Mouse (Mus musculus) lung, adult 2 months (tissue): ENCODE measurements around the gene Nol6. TPM values are rescaled to one million over a fixed set of nuclear protein-coding genes. Genes with fewer than 3 reads are reported as not detected.

Source experiments
- DNase-seq: peaks from one replicate; pipeline ENCODE4 v3.0.0; 2022
- H3K4me1 ChIP-seq: fragments of 200-500 bp; 2 replicates; pipeline ENCODE4 v1.6.1; 2011; ENCODE audit warnings: low read length; ENCODE audit not compliant: control insufficient read depth, insufficient read depth
- H3K4me3 ChIP-seq: fragments of 200-500 bp; replicated peaks from 2 replicates; pipeline ENCODE3; 2011; ENCODE audit warnings: low read depth, mild to moderate bottlenecking, control low read depth, low read length; ENCODE audit errors: extremely low read depth
- CTCF ChIP-seq: fragments of 200-500 bp; IDR thresholded peaks from 2 replicates; pipeline ENCODE4 v1.5.1; 2011; ENCODE audit warnings: mild to moderate bottlenecking, low read length, control low read depth; ENCODE audit not compliant: insufficient read depth
- POLR2A ChIP-seq: fragments of 200-500 bp; IDR thresholded peaks from 2 replicates; pipeline ENCODE4 v1.6.1; 2011; ENCODE audit warnings: low read depth, mild to moderate bottlenecking, control low read depth, low read length, borderline replicate concordance; ENCODE audit errors: extremely low read depth
- WGBS: fragments of 180-500 bp; shearing (Covaris S2); methylation state at CpG from one replicate; pipeline ENCODE4 v1.1.7; 2018; 5-methylcytosine and 5-hydroxymethylcytosine counted together
- polyA plus RNA-seq: library from polyadenylated mRNA; depleted of rRNA; stranded (reverse); fragments of >200 nt; gene quantifications from 2 replicates; pipeline ENCODE4 v1.2.3, GENCODE M21; 2012

The Nol6 gene
- polyA plus RNA-seq, 1 experiment = 32.1 TPM

DNA sequence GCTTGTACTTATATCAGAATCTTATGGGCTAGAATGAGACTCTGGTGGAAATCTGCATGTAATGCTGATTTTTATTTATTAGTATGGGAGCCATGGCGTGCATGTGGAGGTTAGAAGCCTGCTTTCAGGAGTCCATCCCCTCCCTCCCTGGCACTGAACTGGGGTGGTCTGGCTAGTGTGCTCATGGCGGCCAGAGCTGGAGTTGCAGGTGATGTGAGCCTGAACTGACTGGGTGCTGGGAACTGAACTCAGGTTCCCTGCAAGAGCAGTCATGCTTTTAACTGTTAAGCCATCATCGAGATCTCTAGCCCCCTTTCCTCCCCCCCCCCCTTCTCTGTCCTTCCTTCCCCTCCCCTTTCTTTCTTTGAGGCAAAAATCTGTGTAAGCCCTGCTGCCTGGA lies 25.6 kb upstream of the Nol6 start:
- no peak for DNase-seq
- Histone ChIP-seq H3K4me3 (no peak overlapping the region), H3K4me1 (no peaks in the 10 kb centered on the region)
- WGBS = 66% methylated on average over 3 of the region's 3 CpGs
- no peak for TF ChIP-seq CTCF

GRCm38 (mm10) chr4:41142601-41143000 lies 18.3 kb upstream of the Nol6 start:
- no peak overlapping the region for H3K4me3 ChIP-seq
- no peak for TF ChIP-seq CTCF
- TF ChIP-seq POLR2A = no peak
- peaks cover 6% of the 10 kb centered on the region; the same call in 1 of the 2 replicates for H3K4me1 ChIP-seq
- WGBS = 55% methylated on average over 2 of the region's 2 CpGs
- no peak for DNase-seq

- no peak for DNase-seq
- Histone ChIP-seq H3K4me1 (peaks cover 8% of the 10 kb centered on the region), H3K4me3 (no peak overlapping the region)
- 72% methylated on average over 6 of the region's 6 CpGs for WGBS
- TF ChIP-seq POLR2A (no peak), CTCF (no peak)
These were observed 16.1 kb upstream of the Nol6 start for GRCm38 (mm10) chr4:41140174-41140875.

DNA sequence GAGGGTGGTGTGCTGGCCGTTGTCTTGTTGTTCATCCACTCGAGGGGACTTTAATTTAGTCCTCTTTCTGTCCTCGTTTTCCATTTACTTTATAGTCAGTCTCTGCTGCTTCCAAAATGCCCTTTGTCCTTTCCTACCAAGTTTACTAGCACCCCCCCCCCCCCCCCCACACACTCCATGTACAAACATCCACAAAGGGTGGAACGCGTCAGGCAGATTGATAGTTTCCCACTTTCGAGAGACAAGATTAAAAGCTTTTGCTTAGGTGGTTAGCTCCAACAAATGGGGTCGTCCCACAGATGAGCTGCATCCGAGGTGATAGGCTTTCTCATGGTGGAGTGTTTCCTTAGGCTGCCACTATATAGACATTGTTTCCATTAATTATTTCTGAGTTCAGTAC lies 12.6 kb upstream of the Nol6 start:
- Histone ChIP-seq H3K4me1 (peaks cover 4% of the 10 kb centered on the region), H3K4me3 (peak overlapping the region; percentile 90)
- WGBS = under 1% methylated on average over 8 of the region's 8 CpGs
- DNase-seq = no peak
- TF ChIP-seq CTCF (no peak), POLR2A (no peak)

DNA sequence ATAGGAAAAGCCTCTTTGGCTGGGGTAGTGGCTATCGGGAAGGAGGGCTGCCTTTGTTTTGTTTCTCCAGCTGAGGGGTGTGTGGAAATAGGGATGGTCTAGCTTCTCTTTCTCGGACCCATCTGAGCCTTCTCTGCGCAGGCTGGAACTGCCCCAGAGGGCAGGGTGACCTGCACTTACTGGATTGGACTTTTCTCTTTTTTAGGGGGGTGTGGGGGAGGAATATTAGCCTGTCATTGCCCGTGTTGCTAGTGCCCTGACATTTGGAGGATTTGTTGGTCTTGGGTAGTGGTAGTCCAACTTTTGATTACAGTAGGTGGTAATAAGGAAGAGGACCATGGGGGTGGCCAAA lies 12.2 kb upstream of the Nol6 start:
- peak overlapping the region; percentile 90 for H3K4me3 ChIP-seq
- no peak for DNase-seq
- peaks cover 4% of the 10 kb centered on the region for H3K4me1 ChIP-seq
- TF ChIP-seq POLR2A (peak; percentile 53; the same call in 1 of the 2 replicates), CTCF (no peak)
- 2% methylated on average over 4 of the region's 4 CpGs for WGBS

DNA sequence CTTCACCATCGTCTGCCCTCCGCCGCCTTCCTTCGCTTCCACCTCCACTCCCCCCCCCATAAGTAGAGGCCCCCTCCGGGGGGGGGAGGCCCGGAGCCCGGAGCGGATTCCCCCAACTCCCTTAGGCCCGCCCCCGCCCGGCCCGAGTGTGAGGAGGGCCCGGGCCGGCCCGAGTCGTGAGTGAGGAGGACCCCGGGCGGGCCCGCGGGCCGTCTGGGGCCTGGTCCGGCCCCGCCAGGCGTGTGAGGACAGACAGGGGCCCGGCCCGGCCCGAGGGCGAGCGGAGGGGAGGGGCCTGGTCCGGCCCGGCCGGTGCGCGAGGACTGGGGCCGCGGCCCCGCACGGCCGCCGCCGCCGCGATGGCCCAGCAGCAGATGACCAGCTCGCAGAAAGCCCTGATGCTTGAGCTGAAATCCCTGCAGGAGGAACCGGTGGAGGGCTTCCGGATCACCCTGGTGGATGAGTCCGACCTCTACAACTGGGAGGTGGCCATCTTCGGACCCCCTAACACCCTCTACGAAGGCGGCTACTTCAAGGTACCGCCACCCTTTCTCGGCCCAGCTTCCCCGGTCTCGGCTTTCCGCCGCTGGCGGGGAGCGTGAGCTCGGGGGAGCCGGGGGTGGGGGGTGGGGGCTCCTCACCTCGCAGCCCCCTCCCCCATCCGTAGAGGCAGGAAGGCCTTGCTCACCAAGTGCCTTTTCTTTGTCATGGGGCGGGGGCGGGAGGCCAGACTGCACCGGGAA lies 11.6 kb upstream of the Nol6 start, which contains the start of gene Ube2r2:
Gene Ube2r2, plus strand, starts transcription at position 33 of the 743 bp plus-strand sequence.
- WGBS = 1% methylated on average over 65 of the region's 65 CpGs
- peak; percentile 73 for DNase-seq
- Histone ChIP-seq H3K4me3 (peak within 1 kb of the TSS; percentile 90), H3K4me1 (peaks cover 4% of the 10 kb centered on the region)
- TF ChIP-seq CTCF (no peak), POLR2A (no peak)

DNA sequence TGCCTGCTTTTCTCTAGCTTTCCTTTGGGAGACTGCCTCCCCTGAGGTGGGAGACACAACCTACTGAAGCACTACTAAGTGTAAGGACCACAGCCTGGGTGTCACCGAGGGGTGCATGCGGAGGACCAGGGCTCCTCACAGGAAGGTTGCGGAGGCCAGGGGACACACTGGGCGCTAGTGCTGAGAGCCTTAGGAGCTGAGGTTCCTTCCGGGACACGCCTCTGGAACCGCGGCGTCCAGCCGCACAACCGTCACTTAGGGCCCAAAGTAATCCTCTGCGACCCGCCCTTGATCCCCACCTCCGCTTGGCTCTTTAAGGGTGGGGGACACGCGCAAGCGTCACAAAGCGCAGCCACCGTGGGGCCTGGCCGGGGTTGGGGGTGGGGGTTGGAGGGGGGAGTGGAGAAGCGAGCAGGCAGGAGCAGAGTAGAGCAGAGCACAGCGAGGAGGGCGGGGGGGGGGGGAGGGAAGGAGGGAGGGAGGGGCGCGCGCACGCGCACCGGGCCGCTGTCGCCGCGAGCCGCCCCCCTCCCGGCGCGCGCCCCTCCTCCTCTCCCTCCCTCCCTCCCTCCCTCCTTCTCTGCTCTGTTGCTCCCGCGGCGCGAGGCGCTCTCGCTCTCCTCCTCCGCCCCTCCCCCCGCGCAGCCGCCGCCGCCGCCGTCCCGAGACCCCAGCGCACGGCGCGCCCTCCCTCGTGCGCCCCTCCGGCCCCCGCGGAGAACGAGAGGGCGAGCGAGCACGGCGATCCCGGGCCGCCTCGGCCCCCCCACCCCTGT lies 10.9 kb upstream of the Nol6 start:
- Histone ChIP-seq H3K4me3 (peak overlapping the region; percentile 90), H3K4me1 (peaks cover 4% of the 10 kb centered on the region)
- 1% methylated on average over 35 of the region's 70 CpGs for WGBS
- DNase-seq = peak; percentile 82
- TF ChIP-seq CTCF = no peak
- peak; percentile 74; the same call in 1 of the 2 replicates for TF ChIP-seq POLR2A

DNA sequence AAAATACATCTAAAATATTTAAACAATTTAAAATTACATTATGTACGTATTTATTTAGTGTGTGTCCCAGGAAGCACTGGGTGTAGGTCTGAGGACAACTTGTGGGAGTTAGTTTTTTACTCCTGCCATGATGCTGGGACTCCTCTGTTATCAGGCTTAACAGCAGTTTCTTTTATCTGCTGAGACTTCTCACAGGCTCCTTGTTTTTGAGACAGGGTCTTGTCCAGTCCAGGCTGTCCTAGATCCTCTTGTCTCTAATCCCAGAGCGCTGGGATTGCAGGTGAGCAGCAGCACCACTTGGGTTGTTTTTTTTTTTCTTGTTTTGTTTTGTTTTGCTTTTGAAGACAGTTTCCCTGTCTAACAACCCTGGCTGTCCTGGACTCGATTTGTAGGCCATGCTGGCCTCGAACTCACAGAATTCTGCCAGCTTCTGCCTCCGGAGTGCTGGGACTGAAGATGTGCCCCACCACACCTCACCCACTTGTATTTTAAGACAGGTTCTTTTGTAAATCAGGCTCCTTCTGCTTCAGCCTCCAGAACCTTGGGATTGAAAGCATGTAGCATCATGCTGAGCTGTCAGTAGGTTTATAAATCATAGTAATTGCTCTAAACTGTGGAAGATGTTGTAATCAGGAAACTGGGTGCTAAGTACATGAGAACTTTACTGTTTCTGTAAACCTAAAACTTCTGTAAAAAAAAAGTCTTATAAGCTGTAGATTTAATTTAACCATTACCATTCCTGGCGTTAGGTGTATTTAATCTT lies 9.5 kb upstream of the Nol6 start:
- TF ChIP-seq CTCF (no peak), POLR2A (no peak)
- 83% methylated on average over 6 of the region's 6 CpGs for WGBS
- H3K4me3 ChIP-seq = no peak overlapping the region
- H3K4me1 ChIP-seq = peaks cover 4% of the 10 kb centered on the region
- DNase-seq = no peak

DNA sequence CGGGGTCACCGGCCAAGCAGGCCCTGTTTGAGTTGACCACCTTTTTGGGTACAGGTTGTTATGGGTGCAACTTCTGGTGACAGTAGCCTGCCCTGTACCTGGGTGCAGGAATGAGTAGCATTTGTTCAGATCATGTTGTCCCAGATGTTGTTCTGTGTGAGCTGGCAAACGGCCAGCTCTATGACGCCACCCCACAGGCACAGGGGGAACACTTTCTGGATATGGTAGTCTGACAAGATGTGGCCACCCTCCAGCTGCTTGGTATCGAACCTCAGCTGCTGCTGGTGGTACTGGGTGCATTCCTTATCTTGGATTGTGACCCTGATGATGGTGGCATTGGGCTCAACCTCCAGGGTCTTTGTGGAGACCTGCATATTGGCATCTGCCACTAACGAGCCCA lies 8.2 kb upstream of the Nol6 start:
- 69% methylated on average over 6 of the region's 6 CpGs for WGBS

More for the DNA sequence above, 8.2 kb upstream of the Nol6 start:
- Histone ChIP-seq H3K4me3 (no peak overlapping the region), H3K4me1 (peaks cover 1% of the 10 kb centered on the region)
- TF ChIP-seq POLR2A (no peak), CTCF (no peak)
- no peak for DNase-seq
